Mouse (Mus musculus): ENCODE data around the gene Pdf.

DNA sequence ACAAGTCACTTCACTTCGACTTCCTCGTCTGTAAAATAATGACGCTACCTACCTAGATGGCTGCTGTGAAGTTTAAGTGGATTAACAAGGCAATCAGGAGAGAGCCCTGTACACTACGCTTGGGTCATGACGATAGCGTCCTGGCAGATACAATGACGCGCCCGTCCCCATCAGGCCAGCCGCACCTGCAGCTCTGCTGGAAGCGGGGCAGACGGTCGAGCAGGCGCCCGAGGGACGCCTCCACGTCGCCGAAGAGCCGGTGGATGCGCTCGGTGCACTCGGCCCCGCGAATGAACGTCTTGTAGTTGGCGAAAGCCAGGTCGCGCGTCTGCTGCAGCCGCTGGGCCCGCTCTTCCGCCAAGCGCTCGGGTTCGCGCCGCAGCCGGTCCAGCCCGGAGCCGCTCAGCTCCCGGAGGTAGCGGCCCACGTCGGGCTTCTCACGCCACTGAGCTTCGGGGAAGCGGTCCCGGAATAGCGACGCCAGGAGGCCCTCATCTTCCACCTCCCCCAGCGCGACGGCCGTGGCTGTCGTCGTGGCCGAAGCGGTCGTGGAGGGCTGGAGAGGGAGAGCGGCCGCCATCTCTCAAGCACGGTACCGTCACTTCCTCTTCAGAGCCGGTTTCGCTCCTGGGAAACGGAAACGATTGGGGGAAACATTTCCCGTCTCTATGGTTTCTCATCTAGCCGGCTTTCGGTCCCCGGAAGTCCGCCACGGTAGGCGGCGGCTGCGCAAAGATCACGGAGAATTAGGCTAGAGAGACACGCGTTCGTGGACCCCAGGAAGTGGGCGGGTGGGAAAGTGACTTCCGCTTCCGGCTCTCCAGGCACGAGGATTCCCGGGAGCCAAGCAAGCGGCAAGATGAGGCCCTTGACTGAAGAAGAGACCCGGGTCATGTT is 7.9 kb upstream of the Pdf start, which contains the start of the genes Cog8 and Nip7:
- TF ChIP-seq EP300 (IDR thresholded peaks at IDR 0.05) (peak; percentile 83), CTCF (IDR thresholded peaks at IDR 0.05) (no peak)
